In genomic region chr9:44526337-44527112, GRCm38 (mm10) we compare ENCODE assay signal across 25 mouse cellular contexts. TPM values are rescaled to one million over a fixed set of nuclear protein-coding genes. Genes with fewer than 3 reads are reported as not detected.
A peak's percentile ranks its signal among the peaks of the same experiment; 100 is the strongest.
DNase-seq lines count a peak whose midpoint lies in the region; ATAC-seq lines count a peak whose summit lies in the region.
"Had no signal": no experiment of that assay in that cellular context is flagged by ENCODE, and none has a peak within 500 bp of the region (broad histone marks: within the 10 kb centered on the region; RNA-seq: fewer than 3 reads in every experiment).

No protein-coding gene starts in this region.

- no peaks in the 10 kb centered on the region for H3K9me3 ChIP-seq in forebrain, embryonic 15.5 days
- H3K9me3 ChIP-seq: limb, embryonic 10.5 days; midbrain, embryonic 12.5 days had no signal

- H3K4me2 ChIP-seq in forebrain, embryonic 15.5 days (replicated peaks) = no peak overlapping the region
- H3K4me2 ChIP-seq: forebrain, embryonic 12.5 days; midbrain, embryonic 12.5 days had no signal

- H3K36me3 ChIP-seq in splenic B cell, adult 2 months (ENCODE audit: control insufficient read depth, insufficient read depth, low read length, poor library complexity, severe bottlenecking) = peaks cover 9% of the 10 kb centered on the region; the same call in 1 of the 2 replicates
- H3K36me3 ChIP-seq in forebrain, embryonic 15.5 days = no peaks in the 10 kb centered on the region
- H3K36me3 ChIP-seq: forebrain, embryonic 12.5 days; limb, embryonic 10.5 days; midbrain, embryonic 12.5 days had no signal

- peak; percentile 83 for ATAC-seq in neutrophil, adult 5-6 weeks (ENCODE audit: extremely low read depth, insufficient number of reproducible peaks, low FRiP score, poor library complexity, severe bottlenecking)
- no peak for ATAC-seq in forebrain, embryonic 15.5 days (replicated peaks)
- ATAC-seq: hindbrain, embryonic 16.5 days had no signal

- 62% methylated on average over 9 of the region's 9 CpGs for WGBS in forebrain, embryonic 15.5 days

- no peaks in the 10 kb centered on the region for H3K4me1 ChIP-seq in forebrain, embryonic 15.5 days
- H3K4me1 ChIP-seq: forebrain, embryonic 12.5 days; limb, embryonic 10.5 days; midbrain, embryonic 12.5 days had no signal

- peak; percentile 87 for DNase-seq in heart, adult 11 months
- DNase-seq in heart, postnatal 4 days = no peak
- peak; percentile 47 for DNase-seq in T-cell, adult 2 months (ENCODE audit: low spot score)
- DNase-seq in splenic B cell, adult 2 months (ENCODE audit: low read depth, low spot score) = peak; percentile 98
- no peak for DNase-seq in left cerebral cortex, postnatal 4 days
- no peak for DNase-seq in left cerebral cortex, postnatal 25 days (ENCODE audit: low spot score in 2 of 2)
- DNase-seq: adrenal gland, adult 8-10 months; cerebellum, adult 9-11 months; gastrocnemius, postnatal 10 days; heart, adult 2 months; heart, postnatal 36 days; kidney, adult 18-20 months; kidney, postnatal 10 days; lung, adult 2 months; lung, postnatal 36 days had no signal

- H3K27ac ChIP-seq in forebrain, embryonic 15.5 days (replicated peaks) = no peak overlapping the region
- H3K27ac ChIP-seq: forebrain, embryonic 12.5 days; heart, adult 2 months; limb, embryonic 10.5 days; midbrain, embryonic 12.5 days; stomach, postnatal 0 days had no signal

- no peaks in the 10 kb centered on the region for H3K27me3 ChIP-seq in splenic B cell, adult 2 months (ENCODE audit: control insufficient read depth, insufficient read depth, low read length, poor library complexity, severe bottlenecking)
- H3K27me3 ChIP-seq in forebrain, embryonic 15.5 days = no peaks in the 10 kb centered on the region
- H3K27me3 ChIP-seq: forebrain, embryonic 12.5 days; midbrain, embryonic 12.5 days had no signal

- no peak overlapping the region for H3K4me3 ChIP-seq in forebrain, embryonic 15.5 days
- H3K4me3 ChIP-seq: forebrain, embryonic 12.5 days; heart, adult 2 months; limb, embryonic 10.5 days; midbrain, embryonic 12.5 days had no signal

- intact Hi-C loops in left cerebral cortex, postnatal 4 days (cut with DNase I) = no loop called here
- intact Hi-C loops in left cerebral cortex, postnatal 25 days (cut with DNase I) = no loop called here

- H3K9ac ChIP-seq in forebrain, embryonic 15.5 days (replicated peaks) = no peak overlapping the region
- H3K9ac ChIP-seq: forebrain, embryonic 12.5 days; midbrain, embryonic 12.5 days had no signal

RNA-seq across cellular contexts. Expression of gene Cxcr5, which starts 35.2 kb away (rescaled TPM):
- under 1 TPM; 0.14 to 0.29 TPM for total RNA-seq in heart, postnatal 4 days (2021)
- total RNA-seq in neutrophil, adult 5-6 weeks (2017) = 207 and 222 TPM in 2 replicates
- 0.06 TPM in 1 of 2 replicates, not detected in the other for polyA plus RNA-seq in forebrain, embryonic 15.5 days (2015; fragmentation: Nextera tagmentation; extraction: Ambion mirVana)
- not detected for total RNA-seq in left cerebral cortex, postnatal 4 days (2021)
- not detected for total RNA-seq in left cerebral cortex, postnatal 25 days (2021)
- total RNA-seq: gastrocnemius, postnatal 10 days; left cerebral cortex, adult 18-20 months had no signal
- polyA plus RNA-seq: heart, embryonic 14.5 days; hindbrain, embryonic 16.5 days; limb, embryonic 10.5 days; midbrain, embryonic 12.5 days; neural tube, embryonic 14.5 days had no signal

RNA-seq across cellular contexts. Expression of gene Bcl9l, which starts 43.9 kb away (rescaled TPM):
- 10 to 100 TPM; 56.8 to 64.0 TPM for total RNA-seq in heart, postnatal 4 days (2021)
- 18.3 and 26.5 TPM in 2 replicates for total RNA-seq in neutrophil, adult 5-6 weeks (2017)
- 13.6 and 14.4 TPM in 2 replicates for polyA plus RNA-seq in forebrain, embryonic 15.5 days (2015; fragmentation: Nextera tagmentation; extraction: Ambion mirVana)
- 100 to 1,000 TPM; 109 to 113 TPM for total RNA-seq in left cerebral cortex, postnatal 4 days (2021)
- 10 to 100 TPM; 60.3 to 60.9 TPM for total RNA-seq in left cerebral cortex, postnatal 25 days (2021)

Comparison
In these comparisons a context has a peak if more than half of its experiments do, and no peak if none do; other contexts are left out.
1. DNase-seq: peak in heart, adult 11 months (single experiment), T-cell, adult 2 months (single experiment) and splenic B cell, adult 2 months (single experiment); none in heart, postnatal 4 days (single experiment), left cerebral cortex, postnatal 4 days (single experiment) and left cerebral cortex, postnatal 25 days (0 of 2).
2. RNA of gene Cxcr5, which starts 35.2 kb away (total RNA-seq): 207 to 222 TPM in neutrophil, adult 5-6 weeks; 0.14 to 0.29 TPM in heart, postnatal 4 days, not detected in left cerebral cortex, postnatal 4 days and not detected in left cerebral cortex, postnatal 25 days; every median in the first group is over 100 times any median in the second.